29 mouse cellular contexts compared by ENCODE assay signal in genomic region chr11:103396682-103397081, GRCm38 (mm10). TPM values are rescaled to one million over a fixed set of nuclear protein-coding genes. Genes with fewer than 3 reads are reported as not detected.
DNase-seq lines count a peak whose midpoint lies in the region; ATAC-seq and TF ChIP-seq lines count a peak whose summit lies in the region.
"Had no signal": no experiment of that assay in that cellular context is flagged by ENCODE, and none has a peak within 500 bp of the region (broad histone marks: within the 10 kb centered on the region; RNA-seq: fewer than 3 reads in every experiment).

No protein-coding gene starts in this region.

- H3K36me3 ChIP-seq in kidney, adult 2 months (ENCODE audit: control insufficient read depth, insufficient read depth, low read length) = no peaks in the 10 kb centered on the region; the same call in 1 of the 2 replicates
- peaks cover 56% of the 10 kb centered on the region for H3K36me3 ChIP-seq in kidney, embryonic 15.5 days
- H3K36me3 ChIP-seq in macrophage (ENCODE audit: inconsistent target) = peaks cover 52% of the 10 kb centered on the region

- H3K27ac ChIP-seq in kidney, adult 2 months (ENCODE audit: insufficient read depth, low read depth, low read length) = no peak overlapping the region
- no peak overlapping the region for H3K27ac ChIP-seq in kidney, embryonic 15.5 days
- H3K27ac ChIP-seq in bone marrow macrophage, adult 2 months (ENCODE audit: insufficient read depth, low read depth, low read length) = peak overlapping the region; percentile 42
- H3K27ac ChIP-seq in macrophage = peak overlapping the region; percentile 19
- H3K27ac ChIP-seq: heart, embryonic 10.5 days; heart, embryonic 15.5 days; hindbrain, postnatal 0 days; layer of hippocampus, adult 2 months; left cerebral cortex, adult 2 months; limb, embryonic 12.5 days; lung, embryonic 15.5 days; midbrain, embryonic 13.5 days had no signal

- H3K4me3 ChIP-seq in kidney, adult 2 months (ENCODE audit: insufficient read depth, low read depth, low read length) = no peak overlapping the region
- no peak overlapping the region for H3K4me3 ChIP-seq in kidney, embryonic 15.5 days (replicated peaks)
- no peak overlapping the region for H3K4me3 ChIP-seq in bone marrow macrophage, adult 2 months (ENCODE audit: insufficient read depth, low read length)
- no peak overlapping the region for H3K4me3 ChIP-seq in macrophage (ENCODE audit: inconsistent target)
- H3K4me3 ChIP-seq: erythroblast, embryonic 14.5 days; heart, embryonic 10.5 days; heart, embryonic 15.5 days; layer of hippocampus, adult 2 months; left cerebral cortex, adult 2 months; limb, embryonic 12.5 days; lung, embryonic 15.5 days; midbrain, embryonic 13.5 days had no signal

- peaks cover 98% of the 10 kb centered on the region for H3K79me2 ChIP-seq in macrophage (ENCODE audit: inconsistent target)

- DNase-seq in kidney, adult 2 months = peak; percentile 59
- DNase-seq in 3T3-L1 (ENCODE audit: low read depth, low spot score) = peak; percentile 75
- no peak for DNase-seq in thymus, postnatal 4 days
- no peak for DNase-seq in embryo, embryonic 10 days (ENCODE audit: low spot score)
- no peak for DNase-seq in layer of hippocampus, adult 11-12 months (ENCODE audit: low spot score)
- DNase-seq: adrenal gland, postnatal 25 days; cerebellum, adult 18-20 months; cerebellum, postnatal 10 days; gastrocnemius, postnatal 14 days; kidney, postnatal 10 days; lung, postnatal 4 days; right cerebral cortex, postnatal 25 days; thymus, adult 18-20 months; thymus, postnatal 25 days had no signal

- TF ChIP-seq CTCF in kidney, adult 2 months (conservative IDR thresholded peaks at IDR 0.05; ENCODE audit: insufficient read depth, insufficient read length, low read depth, low read length) = no peak
- TF ChIP-seq CTCF in bone marrow macrophage, adult 2 months (IDR thresholded peaks at IDR 0.05; ENCODE audit: low read depth, low read length) = no peak

- H3K9ac ChIP-seq in kidney, embryonic 15.5 days = no peak overlapping the region
- H3K9ac ChIP-seq: heart, embryonic 15.5 days; limb, embryonic 12.5 days; lung, embryonic 15.5 days; midbrain, embryonic 13.5 days had no signal

- WGBS in kidney, adult 2 months = 70% methylated on average over 4 of the region's 4 CpGs
- WGBS in kidney, embryonic 15.5 days = 89% methylated on average over 4 of the region's 4 CpGs
- WGBS in macrophage (ENCODE audit: missing documents) = 81% methylated on average over 4 of the region's 4 CpGs

- H3K4me1 ChIP-seq in kidney, adult 2 months (ENCODE audit: control insufficient read depth, insufficient read depth, low read length) = no peaks in the 10 kb centered on the region; the same call in 1 of the 2 replicates
- no peaks in the 10 kb centered on the region for H3K4me1 ChIP-seq in kidney, embryonic 15.5 days
- H3K4me1 ChIP-seq in bone marrow macrophage, adult 2 months (ENCODE audit: control insufficient read depth, insufficient read depth, low read length) = peaks cover 68% of the 10 kb centered on the region
- H3K4me1 ChIP-seq: heart, embryonic 15.5 days; limb, embryonic 12.5 days; lung, embryonic 15.5 days; midbrain, embryonic 13.5 days had no signal

- H3K9me3 ChIP-seq in kidney, embryonic 15.5 days (replicated peaks) = no peaks in the 10 kb centered on the region
- H3K9me3 ChIP-seq: G1E; heart, embryonic 10.5 days; heart, embryonic 15.5 days; limb, embryonic 12.5 days; lung, embryonic 15.5 days; midbrain, embryonic 13.5 days had no signal

- TF ChIP-seq POLR2A in kidney, adult 2 months (IDR thresholded peaks at IDR 0.05; ENCODE audit: low read depth, low read length) = no peak
- TF ChIP-seq POLR2A in bone marrow macrophage, adult 2 months (IDR thresholded peaks at IDR 0.05; ENCODE audit: borderline replicate concordance, low read depth, low read length) = no peak

- no peaks in the 10 kb centered on the region for H3K27me3 ChIP-seq in kidney, adult 2 months (replicated peaks; ENCODE audit: control insufficient read depth, insufficient read depth, low read length)
- H3K27me3 ChIP-seq in kidney, embryonic 15.5 days = no peaks in the 10 kb centered on the region
- H3K27me3 ChIP-seq: heart, embryonic 15.5 days; limb, embryonic 12.5 days; lung, embryonic 15.5 days; midbrain, embryonic 13.5 days; Patski had no signal

- ATAC-seq in kidney, embryonic 15.5 days (replicated peaks; ENCODE audit: low FRiP score) = no peak
- ATAC-seq: forebrain, embryonic 16.5 days; hindbrain, postnatal 0 days; midbrain, embryonic 13.5 days; Patski had no signal

- no peak overlapping the region for H3K4me2 ChIP-seq in kidney, embryonic 15.5 days
- H3K4me2 ChIP-seq: heart, embryonic 15.5 days; limb, embryonic 12.5 days; lung, embryonic 15.5 days; midbrain, embryonic 13.5 days had no signal

RNA-seq across cellular contexts. Expression of gene Plekhm1, which starts 15.8 kb away (rescaled TPM):
- 21.9 and 24.0 TPM in 2 replicates for polyA plus RNA-seq in kidney, adult 2 months (2012; rRNA removed)
- 7.4 and 8.2 TPM in 2 replicates for polyA plus RNA-seq in kidney, embryonic 15.5 days (2015; fragmentation: Nextera tagmentation; extraction: Ambion mirVana)
- polyA plus RNA-seq in bone marrow macrophage, adult 2 months (2012; ENCODE audit: insufficient read depth, insufficient read length, missing spikeins) = 65.5 and 75.0 TPM in 2 replicates
- total RNA-seq in macrophage (2018; cell fraction: chromatin; rRNA removed) = 100 to 1,000 TPM in 12 of 26 experiments, 10 to 100 TPM in 14; 24.8 to 273 (median 87.3) TPM
- total RNA-seq in macrophage (2018; cell fraction: cytosol; rRNA removed) = 100 to 1,000 TPM in 8 of 26 experiments, 10 to 100 TPM in 18; 29.1 to 127 (median 87.0) TPM
- total RNA-seq in macrophage (2018; cell fraction: nucleus; rRNA removed) = 100 to 1,000 TPM in 13 of 26 experiments, 10 to 100 TPM in 13; 32.5 to 241 (median 99.4) TPM
- polyA plus RNA-seq in macrophage (2018) = 55.1 to 87.8 TPM (median 77.5 TPM) in 3 replicates

RNA-seq across cellular contexts. Expression of gene Arhgap27, which starts 33.2 kb away (rescaled TPM):
- 38.4 and 46.8 TPM in 2 replicates for polyA plus RNA-seq in kidney, adult 2 months (2012; rRNA removed)
- 15.8 and 17.2 TPM in 2 replicates for polyA plus RNA-seq in kidney, embryonic 15.5 days (2015; fragmentation: Nextera tagmentation; extraction: Ambion mirVana)
- polyA plus RNA-seq in bone marrow macrophage, adult 2 months (2012; ENCODE audit: insufficient read depth, insufficient read length, missing spikeins) = 23.8 and 24.6 TPM in 2 replicates
- 100 to 1,000 TPM in 1 of 26 experiments, 10 to 100 TPM in 22, 1 to 10 TPM in 3; 6.1 to 113 (median 35.5) TPM for total RNA-seq in macrophage (2018; cell fraction: chromatin; rRNA removed)
- 10 to 100 TPM in 13 of 26 experiments, 1 to 10 TPM in 13; 2.3 to 28.4 (median 11.2) TPM for total RNA-seq in macrophage (2018; cell fraction: cytosol; rRNA removed)
- total RNA-seq in macrophage (2018; cell fraction: nucleus; rRNA removed) = 10 to 100 TPM in 22 of 26 experiments, 1 to 10 TPM in 4; 5.9 to 75.3 (median 23.3) TPM
- polyA plus RNA-seq in macrophage (2018) = 3.7 to 16.2 TPM (median 6.5 TPM) in 3 replicates

Comparison
In these comparisons a context has a peak if more than half of its experiments do, and no peak if none do; other contexts are left out.
1. DNase-seq: peak in kidney, adult 2 months (single experiment) and 3T3-L1 (single experiment); none in thymus, postnatal 4 days (single experiment), embryo, embryonic 10 days (single experiment) and layer of hippocampus, adult 11-12 months (single experiment).
2. H3K27ac ChIP-seq: peak in bone marrow macrophage, adult 2 months (single experiment) and macrophage (single experiment); none in kidney, adult 2 months (single experiment) and kidney, embryonic 15.5 days (single experiment).